Mouse (Mus musculus) left cerebral cortex, postnatal 25 days (tissue): ENCODE measurements around the gene Ctns. TPM values are rescaled to one million over a fixed set of nuclear protein-coding genes. Genes with fewer than 3 reads are reported as not detected.
A peak's percentile ranks its signal among the peaks of the same experiment; 100 is the strongest.

ENCODE experiments used
- DNase-seq, 2 experiments: peaks; one replicate each; pipeline ENCODE4 v3.0.0; 2022; ENCODE audit warnings: low spot score in 2 of 2, mixed read lengths in 1 of 2
- intact Hi-C: fragments of 180-260 bp; cut with DNase I; formaldehyde crosslinking; loops from one replicate; pipeline ENCODE4 v1.15.1; 2025
- total RNA-seq, 2 experiments: library from RNA; stranded (reverse); gene quantifications; 2 replicates each; pipeline ENCODE4 v1.2.3; 2021

Gene Ctns
- total RNA-seq, 2 experiments from 2014 or later = 19.2 to 21.0 TPM

GRCm38 (mm10) chr11:73199230-73199712 lies 429 bp upstream of the Ctns start, which contains the start of gene Shpk:
TSS of gene Shpk (plus strand) at chr11:73199460.
- DNase-seq = peak; percentile 97 to 98
- intact Hi-C loops = loop anchor here (2.0 kb wide), 2 partner anchors 22 to 82 kb away; partner anchors contain the start of genes Emc6 and Tax1bp3

GRCm38 (mm10) chr11:73198190-73198589 lies 652 bp downstream of the Ctns start:
- no peak for DNase-seq
- intact Hi-C loops = loop anchor here (2.0 kb wide), 2 partner anchors 21 to 83 kb away; partner anchors contain the start of genes Emc6 and Tax1bp3

- no peak for DNase-seq
Measured at GRCm38 (mm10) chr11:73194444-73194843, 4.4 kb downstream of the Ctns start.

GRCm38 (mm10) chr11:73193047-73193446 lies 5.8 kb downstream of the Ctns start:
- peak in 1 of 2 experiments; percentile 24 for DNase-seq
- intact Hi-C loops = no loop called here

More at GRCm38 (mm10) chr11:73194444-73194843, 4.4 kb downstream of the Ctns start:
- intact Hi-C loops = no loop called here

- intact Hi-C loops = no loop called here
- DNase-seq = no peak
Measured at GRCm38 (mm10) chr11:73187231-73187630, 11.6 kb downstream of the Ctns start.

- no peak for DNase-seq
- intact Hi-C loops = no loop called here
Measured at GRCm38 (mm10) chr11:73185872-73186615, 12.8 kb downstream of the Ctns start.

GRCm38 (mm10) chr11:73177895-73178294 lies 20.9 kb downstream of the Ctns start:
- intact Hi-C loops = loop anchor here (2.0 kb wide), 1 partner anchor 21 kb away; the partner anchor contains the start of genes Ctns and Shpk
- no peak for DNase-seq

- intact Hi-C loops = loop anchor here (2.0 kb wide), 1 partner anchor 21 kb away; the partner anchor contains the start of genes Ctns and Shpk
- peak; percentile 23 to 44 for DNase-seq
Measured at GRCm38 (mm10) chr11:73177509-73177875, 21.4 kb downstream of the Ctns start.

GRCm38 (mm10) chr11:73176608-73177508 lies 22.0 kb downstream of the Ctns start, which contains the start of the genes Emc6 and Tax1bp3:
TSS of gene Emc6 (minus strand) at chr11:73177037.
TSS of gene Tax1bp3 (plus strand) at chr11:73177083.
- intact Hi-C loops = loop anchor here (2.0 kb wide), 1 partner anchor 22 kb away; the partner anchor contains the start of genes Ctns and Shpk
- DNase-seq = peak; percentile 94 to 97

GRCm38 (mm10) chr11:73176186-73176585 lies 22.7 kb downstream of the Ctns start:
- intact Hi-C loops = loop anchor here (2.0 kb wide), 1 partner anchor 23 kb away; the partner anchor contains the start of genes Ctns and Shpk
- no peak for DNase-seq

GRCm38 (mm10) chr11:73175612-73176011 lies 23.2 kb downstream of the Ctns start:
- intact Hi-C loops = loop anchor here (2.0 kb wide), 1 partner anchor 23 kb away; the partner anchor contains the start of genes Ctns and Shpk
- no peak for DNase-seq

GRCm38 (mm10) chr11:73172186-73172585 lies 26.7 kb downstream of the Ctns start:
- no peak for DNase-seq
- intact Hi-C loops = no loop called here

GRCm38 (mm10) chr11:73169231-73169630 lies 29.6 kb downstream of the Ctns start:
- intact Hi-C loops = no loop called here
- peak; percentile 49 to 62 for DNase-seq

GRCm38 (mm10) chr11:73168576-73168975 lies 30.3 kb downstream of the Ctns start:
- DNase-seq = no peak
- intact Hi-C loops = no loop called here

- DNase-seq = no peak
- intact Hi-C loops = no loop called here
Measured at GRCm38 (mm10) chr11:73168071-73168470, 30.8 kb downstream of the Ctns start.

GRCm38 (mm10) chr11:73162284-73162683 lies 36.6 kb downstream of the Ctns start:
- intact Hi-C loops = no loop called here
- DNase-seq = no peak

- no peak for DNase-seq
- intact Hi-C loops = no loop called here
Measured at GRCm38 (mm10) chr11:73161616-73162015, 37.2 kb downstream of the Ctns start.

- DNase-seq = no peak
- intact Hi-C loops = no loop called here
Measured at GRCm38 (mm10) chr11:73160811-73161200, 38.0 kb downstream of the Ctns start.

GRCm38 (mm10) chr11:73159957-73160810 lies 38.7 kb downstream of the Ctns start, which contains the start of gene P2rx5:
TSS of gene P2rx5 (plus strand) at chr11:73160421.
- intact Hi-C loops = no loop called here
- DNase-seq = no peak
